Mouse (Mus musculus) lung, embryonic 14.5 days (tissue): ENCODE measurements around the gene Cd247. TPM values are rescaled to one million over a fixed set of nuclear protein-coding genes. Genes with fewer than 3 reads are reported as not detected.

ENCODE experiments used
- ATAC-seq: fragments of 200-750 bp; cut with Nextera tagmentation; 2 replicates; pipeline ENCODE4 v1.8.0; 2017; ENCODE audit warnings: mild to moderate bottlenecking, moderate TSS enrichment, moderate library complexity; ENCODE audit not compliant: insufficient read depth
- DNase-seq: peaks from one replicate; pipeline ENCODE4 v3.0.0-alpha.2; 2015
- H3K27ac ChIP-seq: fragments of 300-500 bp; sonication (generic); 2 replicates; pipeline ENCODE4 v1.5.1; 2014; ENCODE audit warnings: low read depth, mild to moderate bottlenecking, moderate library complexity
- H3K27me3 ChIP-seq: fragments of 300-500 bp; sonication (generic); 2 replicates; pipeline ENCODE4 v1.6.1; 2014; ENCODE audit warnings: low read length, control low read depth; ENCODE audit not compliant: insufficient read depth
- H3K36me3 ChIP-seq: fragments of 300-500 bp; sonication (generic); 2 replicates; pipeline ENCODE4 v1.6.1; 2014; ENCODE audit warnings: control low read depth; ENCODE audit not compliant: insufficient read depth
- H3K4me1 ChIP-seq: fragments of 300-500 bp; sonication (generic); 2 replicates; pipeline ENCODE4 v1.6.1; 2014; ENCODE audit warnings: antibody characterized with exemption, control low read depth; ENCODE audit not compliant: insufficient read depth
- H3K4me2 ChIP-seq: fragments of 300-500 bp; sonication (generic); 2 replicates; pipeline ENCODE4 v1.6.1; 2014; ENCODE audit warnings: mild to moderate bottlenecking
- H3K4me3 ChIP-seq: fragments of 300-500 bp; sonication (generic); 2 replicates; pipeline ENCODE4 v1.5.1; 2014; ENCODE audit warnings: low read depth, low read length
- H3K9ac ChIP-seq: fragments of 300-500 bp; sonication (generic); 2 replicates; pipeline ENCODE4 v1.6.1; 2014
- H3K9me3 ChIP-seq: fragments of 300-500 bp; sonication (generic); 2 replicates; pipeline ENCODE4 v1.6.1; 2016; ENCODE audit warnings: low read depth, low read length, control low read depth
- CTCF ChIP-seq: IDR thresholded peaks from 2 replicates; pipeline ENCODE4 v1.5.1; 2016; ENCODE audit warnings: antibody characterized with exemption, low read depth
- WGBS: fragments of 180-500 bp; shearing (Covaris S2); extraction: QIAGEN DNeasy Blood & Tissue Kit; methylation state at CpG from one replicate; pipeline ENCODE4 v1.1.7; 2014; 5-methylcytosine and 5-hydroxymethylcytosine counted together
- polyA plus RNA-seq: library from polyadenylated mRNA; unstranded; fragments of >200 nt; fragmentation: Nextera tagmentation; extraction: Ambion mirVana; gene quantifications from 2 replicates; pipeline ENCODE4 v1.2.1, GENCODE M21; 2014

The Cd247 gene
- polyA plus RNA-seq, 1 experiment from 2014 or later: 1.5 TPM

DNA sequence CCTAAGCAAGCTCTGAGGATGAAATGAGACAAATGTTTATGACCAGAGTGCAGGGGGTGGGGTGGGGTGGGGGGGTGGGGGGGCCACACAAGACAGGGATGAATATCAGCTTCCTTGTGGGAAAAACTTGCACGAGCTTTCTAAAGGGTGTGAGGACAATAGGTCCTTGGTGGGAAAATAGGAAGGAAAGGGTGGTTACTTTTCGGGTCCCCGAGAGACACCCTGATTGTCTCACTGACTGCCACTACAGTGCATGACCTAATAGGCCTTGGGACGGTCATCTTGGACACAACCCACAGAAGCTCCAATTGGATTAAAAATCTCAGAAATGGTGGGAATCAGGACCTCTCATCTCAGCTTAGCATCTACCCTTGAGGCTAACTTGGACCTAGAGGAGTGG is 30.7 kb downstream of the Cd247 start:
- no peak for DNase-seq
- no peak for ATAC-seq
- Histone ChIP-seq H3K4me3 (no peak overlapping the region), H3K27ac (no peak overlapping the region), H3K4me1 (peaks cover 2% of the 10 kb centered on the region; the same call in 1 of the 2 replicates), H3K27me3 (no peaks in the 10 kb centered on the region), H3K9ac (no peak overlapping the region), H3K4me2 (no peak overlapping the region), H3K9me3 (no peaks in the 10 kb centered on the region), H3K36me3 (no peaks in the 10 kb centered on the region)
- TF ChIP-seq CTCF: no peak
- 71% methylated on average over 4 of the region's 4 CpGs for WGBS

DNA sequence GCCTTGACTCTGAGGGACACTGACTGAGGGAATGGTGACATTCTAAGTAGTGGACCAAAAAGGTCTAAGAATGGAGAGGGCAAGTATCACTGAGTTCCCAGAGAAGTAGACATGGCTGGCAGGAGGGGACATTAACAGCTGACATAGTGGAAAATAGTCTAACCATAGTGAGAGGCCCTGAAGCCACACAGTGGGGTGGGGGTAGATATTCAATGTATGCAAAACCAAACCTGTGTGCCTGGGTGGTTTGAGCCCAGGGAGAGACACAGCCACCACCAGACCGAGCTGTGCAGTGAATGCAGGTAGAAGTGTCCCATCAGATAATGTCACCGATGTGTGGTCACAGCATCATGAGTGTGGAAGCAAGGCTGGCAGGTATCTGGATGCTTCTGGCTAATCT is 33.5 kb downstream of the Cd247 start:
- Histone ChIP-seq H3K27ac (no peak overlapping the region), H3K4me2 (no peak overlapping the region), H3K27me3 (no peaks in the 10 kb centered on the region), H3K9ac (no peak overlapping the region), H3K4me1 (no peaks in the 10 kb centered on the region), H3K9me3 (no peaks in the 10 kb centered on the region), H3K4me3 (no peak overlapping the region), H3K36me3 (no peaks in the 10 kb centered on the region)
- DNase-seq (no peak), ATAC-seq (no peak)
- TF ChIP-seq CTCF: no peak
- WGBS: 72% methylated on average over 2 of the region's 2 CpGs

DNA sequence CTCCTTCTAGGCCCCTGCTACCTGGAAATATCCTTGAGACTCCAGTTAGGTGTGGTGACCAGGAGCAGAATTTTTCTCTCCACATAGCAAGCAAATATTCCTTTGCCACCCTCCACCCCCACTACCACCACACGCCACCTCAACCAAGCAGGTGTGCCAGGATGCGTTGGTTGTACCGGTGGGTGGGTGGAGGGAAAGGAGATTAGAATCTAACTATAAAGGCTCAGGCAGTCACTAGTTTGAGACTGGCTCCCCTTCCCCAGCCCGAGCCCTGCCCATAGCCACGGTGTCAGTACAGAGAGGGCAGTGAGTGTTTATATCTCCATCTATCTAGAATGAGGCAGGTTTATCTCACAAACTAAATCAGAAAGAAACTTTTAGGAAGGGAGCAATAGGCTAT is 39.7 kb downstream of the Cd247 start:
- H3K36me3 ChIP-seq: no peaks in the 10 kb centered on the region
- no peak overlapping the region for H3K4me3 ChIP-seq
- H3K27me3 ChIP-seq: no peaks in the 10 kb centered on the region
- TF ChIP-seq CTCF: no peak
- H3K4me1 ChIP-seq: no peaks in the 10 kb centered on the region
- WGBS: 54% methylated on average over 5 of the region's 5 CpGs
- DNase-seq (no peak), ATAC-seq (no peak)
- no peaks in the 10 kb centered on the region for H3K9me3 ChIP-seq
- no peak overlapping the region for H3K4me2 ChIP-seq
- no peak overlapping the region for H3K9ac ChIP-seq
- H3K27ac ChIP-seq: no peak overlapping the region

DNA sequence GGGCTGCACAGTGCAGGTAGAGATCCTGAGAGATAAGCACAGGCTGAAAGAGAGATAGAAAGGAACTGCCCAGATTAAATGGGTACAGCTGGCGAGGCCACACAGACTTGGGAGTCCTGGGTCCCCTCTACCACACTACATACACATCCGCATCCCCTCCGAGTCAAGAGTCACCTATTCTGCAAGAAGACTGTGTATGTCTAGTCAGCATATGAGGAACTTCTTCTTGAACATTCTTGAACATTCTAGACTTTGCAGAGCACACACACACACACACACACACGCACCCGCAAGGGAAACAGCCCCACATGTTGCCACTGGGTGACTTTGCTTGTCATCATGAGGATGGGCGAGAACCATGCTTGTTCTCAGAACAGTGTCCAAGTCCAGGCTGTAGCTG is 40.1 kb downstream of the Cd247 start:
- TF ChIP-seq CTCF: no peak
- Histone ChIP-seq H3K4me2 (no peak overlapping the region), H3K36me3 (no peaks in the 10 kb centered on the region), H3K9me3 (no peaks in the 10 kb centered on the region), H3K9ac (no peak overlapping the region), H3K27me3 (no peaks in the 10 kb centered on the region), H3K27ac (no peak overlapping the region), H3K4me1 (no peaks in the 10 kb centered on the region), H3K4me3 (no peak overlapping the region)
- WGBS: 78% methylated on average over 6 of the region's 6 CpGs
- no peak for ATAC-seq
- DNase-seq: no peak

DNA sequence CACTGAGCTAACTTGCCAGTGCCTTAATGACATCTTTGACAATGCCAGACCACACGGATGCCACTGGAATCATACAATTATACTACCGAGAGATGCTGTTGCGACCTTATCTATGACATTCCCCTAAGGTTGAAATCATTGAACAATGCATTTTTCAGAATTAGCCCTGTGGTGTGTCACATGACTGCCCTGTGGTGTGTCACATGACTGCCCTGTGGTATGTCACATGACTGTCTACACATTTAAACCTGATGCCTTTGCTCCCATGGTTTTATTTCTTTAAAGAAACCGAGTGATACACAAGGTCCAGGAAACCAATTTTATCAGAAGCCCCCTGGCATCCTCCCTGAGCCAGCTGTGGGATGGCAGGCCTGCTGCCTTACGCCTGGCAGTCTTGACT is 41.4 kb downstream of the Cd247 start:
- ATAC-seq: no peak

DNA sequence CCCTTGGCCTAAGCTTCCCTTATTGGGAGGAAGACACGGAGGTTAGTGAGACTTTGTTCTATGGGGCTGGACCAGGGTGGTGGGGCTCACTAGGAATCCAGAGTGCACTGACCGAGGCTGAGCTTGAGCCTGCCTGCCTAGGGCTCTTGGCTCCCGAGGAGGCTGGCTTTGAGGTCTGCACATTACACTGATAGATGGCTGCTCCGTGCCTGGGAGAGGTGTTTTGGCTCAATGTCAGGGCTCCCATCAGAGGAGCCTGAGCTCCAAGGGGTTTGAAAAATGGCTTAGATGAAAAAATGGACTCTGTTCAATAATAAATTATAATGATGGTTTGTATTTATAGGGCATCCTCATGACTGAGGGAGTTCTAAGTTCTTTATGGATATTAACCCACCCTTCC is 44.8 kb downstream of the Cd247 start:
- no peak overlapping the region for H3K4me2 ChIP-seq
- H3K9me3 ChIP-seq: no peaks in the 10 kb centered on the region
- H3K4me3 ChIP-seq: no peak overlapping the region
- H3K36me3 ChIP-seq: no peaks in the 10 kb centered on the region
- no peak overlapping the region for H3K9ac ChIP-seq
- DNase-seq (no peak), ATAC-seq (no peak)
- WGBS: 20% methylated on average over 4 of the region's 4 CpGs
- no peaks in the 10 kb centered on the region for H3K27me3 ChIP-seq
- H3K4me1 ChIP-seq: peaks cover 22% of the 10 kb centered on the region
- H3K27ac ChIP-seq: no peak overlapping the region
- TF ChIP-seq CTCF: no peak

More for the DNA sequence above, 41.4 kb downstream of the Cd247 start:
- no peak overlapping the region for H3K4me2 ChIP-seq
- no peak overlapping the region for H3K4me3 ChIP-seq
- H3K9me3 ChIP-seq: no peaks in the 10 kb centered on the region
- TF ChIP-seq CTCF: no peak
- no peak overlapping the region for H3K9ac ChIP-seq
- 84% methylated on average over 5 of the region's 5 CpGs for WGBS
- H3K27me3 ChIP-seq: no peaks in the 10 kb centered on the region
- peaks cover 9% of the 10 kb centered on the region; the same call in 1 of the 2 replicates for H3K4me1 ChIP-seq
- no peak for DNase-seq
- no peaks in the 10 kb centered on the region for H3K36me3 ChIP-seq
- H3K27ac ChIP-seq: no peak overlapping the region

DNA sequence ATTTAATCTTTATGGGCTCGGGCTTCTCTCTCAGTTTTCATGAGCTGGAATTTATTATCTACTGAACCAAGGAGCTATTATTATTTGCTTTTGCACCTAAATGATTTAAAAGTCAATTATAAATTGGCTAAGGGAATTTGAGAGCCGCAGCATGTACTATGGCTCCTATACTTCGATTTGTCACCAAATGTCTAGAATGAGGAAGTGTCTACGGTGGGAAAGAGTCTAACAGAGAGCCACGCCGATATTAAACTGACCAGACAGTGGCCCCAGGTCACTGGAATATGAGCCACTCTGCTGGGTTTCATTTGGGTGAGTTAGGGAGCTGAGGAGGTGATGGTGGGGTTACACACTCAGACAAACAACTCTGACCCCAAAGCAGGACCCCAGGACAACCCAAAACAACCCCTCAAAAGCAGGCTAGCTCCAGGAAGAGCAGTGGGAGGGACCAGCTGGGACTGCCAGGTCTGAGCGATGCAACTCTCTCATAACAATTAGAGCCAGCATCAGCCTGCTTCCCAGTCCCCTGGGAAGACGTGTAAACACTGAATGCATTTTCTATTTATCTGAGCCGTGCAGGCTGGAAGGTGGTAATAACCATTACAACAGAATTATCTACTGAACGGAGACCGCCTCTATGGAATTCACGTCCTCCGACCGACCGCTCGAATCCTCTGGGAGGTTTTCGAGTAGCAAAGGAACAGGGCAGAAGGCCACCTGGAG is 45.6 kb downstream of the Cd247 start:
- no peaks in the 10 kb centered on the region for H3K36me3 ChIP-seq
- no peaks in the 10 kb centered on the region for H3K9me3 ChIP-seq
- peak; percentile 23 for DNase-seq
- no peak overlapping the region for H3K4me3 ChIP-seq
- peak overlapping the region; percentile 40 for H3K4me2 ChIP-seq
- H3K27ac ChIP-seq: no peak overlapping the region
- 27% methylated on average over 17 of the region's 17 CpGs for WGBS
- TF ChIP-seq CTCF: no peak
- ATAC-seq: no peak
- peaks cover 22% of the 10 kb centered on the region for H3K4me1 ChIP-seq
- H3K27me3 ChIP-seq: no peaks in the 10 kb centered on the region
- H3K9ac ChIP-seq: no peak overlapping the region
